Mouse (Mus musculus) liver, embryonic 12.5 days (tissue): ENCODE data around the gene Ddx21. TPM values are rescaled to one million over a fixed set of nuclear protein-coding genes. Genes with fewer than 3 reads are reported as not detected.
"Not testable (repeated sequence)": the region's sequence is repeated elsewhere in the genome, so short reads cannot be mapped to it uniquely, and the experiment has no call there.

Experiments used
- ATAC-seq: fragments of 200-750 bp; cut with Nextera tagmentation; 2 replicates; pipeline ENCODE4 v1.8.0; 2017; ENCODE audit warnings: moderate number of reproducible peaks, mild to moderate bottlenecking, moderate library complexity
- H3K27ac ChIP-seq: fragments of 300-500 bp; sonication (generic); 2 replicates; pipeline ENCODE4 v1.5.1; 2016; ENCODE audit warnings: mild to moderate bottlenecking
- H3K27me3 ChIP-seq: fragments of 300-500 bp; sonication (generic); replicated peaks from 2 replicates; pipeline ENCODE4 v1.6.1; 2016; ENCODE audit warnings: mild to moderate bottlenecking, moderate library complexity
- H3K36me3 ChIP-seq: fragments of 300-500 bp; sonication (generic); 2 replicates; pipeline ENCODE4 v1.6.1; 2016; ENCODE audit warnings: mild to moderate bottlenecking, moderate library complexity
- H3K4me1 ChIP-seq: fragments of 300-500 bp; sonication (generic); 2 replicates; pipeline ENCODE4 v1.6.1; 2016
- H3K4me2 ChIP-seq: fragments of 300-500 bp; sonication (generic); 2 replicates; pipeline ENCODE4 v1.6.1; 2016; ENCODE audit warnings: mild to moderate bottlenecking, moderate library complexity
- H3K4me3 ChIP-seq: fragments of 300-500 bp; sonication (generic); 2 replicates; pipeline ENCODE4 v1.5.1; 2016; ENCODE audit warnings: mild to moderate bottlenecking, moderate library complexity
- H3K9ac ChIP-seq: fragments of 300-500 bp; sonication (generic); 2 replicates; pipeline ENCODE4 v1.6.1; 2016; ENCODE audit warnings: mild to moderate bottlenecking, moderate library complexity
- H3K9me3 ChIP-seq: fragments of 300-500 bp; sonication (generic); replicated peaks from 2 replicates; pipeline ENCODE4 v1.6.1; 2016; ENCODE audit warnings: mild to moderate bottlenecking, moderate library complexity
- WGBS: fragments of 180-500 bp; shearing (Covaris S2); methylation state at CpG from one replicate; pipeline ENCODE4 v1.1.7; 2016; ENCODE audit not compliant: insufficient replicate concordance; 5-methylcytosine and 5-hydroxymethylcytosine counted together
- polyA plus RNA-seq: library from polyadenylated mRNA; unstranded; fragments of >200 nt; fragmentation: Nextera tagmentation; extraction: Ambion mirVana; gene quantifications from 2 replicates; pipeline ENCODE4 v1.2.1, GENCODE M21; 2016

Ddx21 gene
- polyA plus RNA-seq: 38.3 and 40.6 TPM in 2 replicates

DNA sequence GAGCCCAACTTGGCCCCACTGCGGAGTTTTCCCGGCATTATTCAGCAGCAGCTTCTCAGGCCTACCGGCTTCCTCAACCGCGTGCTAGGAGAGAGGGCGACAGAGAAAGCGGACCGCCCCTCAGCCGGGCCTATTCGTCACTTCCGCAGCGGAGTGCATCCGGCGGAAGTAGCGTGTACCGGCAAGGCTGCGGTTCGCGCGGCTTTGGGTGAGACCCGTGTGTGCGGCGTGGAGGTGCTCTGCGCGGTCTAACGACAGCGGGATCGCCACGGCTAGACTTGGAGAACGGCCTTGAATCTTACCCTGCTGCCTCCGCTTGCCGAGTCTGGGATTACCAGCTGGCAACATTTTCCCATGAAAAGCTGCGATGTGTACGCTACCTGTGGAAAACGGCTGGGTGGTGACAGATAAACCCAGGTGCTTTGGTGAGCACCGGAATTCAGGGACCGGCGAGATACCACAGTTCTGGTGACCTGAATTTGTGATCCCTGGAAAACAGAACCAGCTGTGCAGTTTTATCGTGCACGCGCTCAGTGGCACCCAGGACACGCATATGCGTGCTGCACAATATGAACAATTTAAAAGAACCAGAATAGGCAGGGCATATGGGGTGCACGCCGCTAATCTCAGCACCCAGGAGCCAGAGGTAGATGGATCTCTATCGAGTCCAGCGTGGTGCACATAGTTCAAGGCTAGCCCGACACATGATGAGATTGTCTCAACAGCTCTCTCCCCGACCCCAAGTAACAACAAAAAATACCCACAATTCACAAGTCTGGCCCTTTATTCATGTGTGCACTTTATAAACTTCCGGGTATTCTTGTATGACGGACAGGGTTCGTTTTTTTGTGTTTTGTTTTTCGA, at the start of gene Ddx21:
Gene Ddx21, minus strand, starts transcription at position 105 of the 864 bp plus-strand sequence.
- Histone ChIP-seq H3K4me3 (peak within 1 kb of the TSS; percentile 76), H3K4me1 (peaks cover 44% of the 10 kb centered on the region)
- 2% methylated on average over 53 of the region's 53 CpGs for WGBS

DNA sequence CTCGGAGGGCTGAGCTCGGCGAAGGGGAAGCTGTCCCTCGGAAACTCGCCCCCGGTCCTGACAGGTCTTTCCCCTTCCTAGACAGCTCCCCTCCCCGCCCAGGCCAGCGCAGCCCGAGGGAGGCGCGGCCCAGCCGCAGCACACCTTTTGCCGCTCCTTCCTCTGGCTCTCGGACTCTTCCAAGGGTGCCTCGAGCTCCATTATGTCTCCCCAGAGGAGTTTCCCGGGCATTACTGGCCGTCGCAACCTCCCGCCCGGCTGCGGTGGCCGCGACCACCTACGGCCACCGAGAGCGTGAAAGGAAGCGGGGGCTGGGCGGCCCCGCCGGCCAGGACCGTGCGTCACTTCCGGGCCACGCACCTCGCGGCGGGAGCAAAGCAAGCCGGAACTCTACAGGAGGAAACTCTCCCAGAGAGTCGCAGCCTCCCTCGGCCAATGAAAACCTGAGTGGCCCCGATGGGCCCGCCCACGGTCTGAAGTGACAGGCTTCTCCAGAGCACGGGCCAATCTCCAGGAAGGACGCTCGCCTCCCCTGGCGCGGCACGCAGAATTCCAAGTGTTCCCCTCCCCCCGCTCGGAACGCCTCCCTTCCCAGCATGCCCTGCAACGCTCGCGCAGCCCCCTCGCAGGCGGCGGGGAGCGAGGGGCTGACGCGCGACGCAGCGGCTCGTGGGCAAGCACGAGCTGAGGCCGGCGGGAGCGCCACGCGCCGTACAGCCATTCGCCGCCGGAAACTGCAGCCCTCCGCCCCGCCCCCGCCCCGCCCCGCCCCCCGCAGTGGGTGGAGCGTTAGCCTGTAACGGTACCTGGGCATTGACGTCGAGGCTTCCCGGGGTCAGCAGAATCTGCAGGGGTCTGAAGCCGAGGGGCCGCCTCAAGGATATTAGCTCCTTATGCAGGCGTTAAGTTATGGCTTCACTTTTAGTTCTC, 49.1 kb upstream of the Ddx21 start, which contains the start of gene Ddx50:
Gene Ddx50, minus strand, starts transcription at position 338 of the 930 bp plus-strand sequence.
- Histone ChIP-seq H3K4me3 (peak within 1 kb of the TSS; percentile 87), H3K9ac (peak within 1 kb of the TSS; percentile 87), H3K36me3 (peaks cover 15% of the 10 kb centered on the region), H3K4me1 (peaks cover 33% of the 10 kb centered on the region), H3K9me3 (no peaks in the 10 kb centered on the region), H3K27ac (peak within 1 kb of the TSS; percentile 91), H3K27me3 (no peaks in the 10 kb centered on the region), H3K4me2 (peak within 1 kb of the TSS; percentile 73)
- peak; percentile 97 for ATAC-seq
- under 1% methylated on average over 89 of the region's 89 CpGs for WGBS

More for the DNA sequence above, at the start of gene Ddx21:
- H3K27ac ChIP-seq: peak within 1 kb of the TSS; percentile 66
- peak within 1 kb of the TSS; percentile 76 for H3K9ac ChIP-seq
- no peaks in the 10 kb centered on the region for H3K27me3 ChIP-seq
- ATAC-seq: peak; percentile 93
- H3K36me3 ChIP-seq: peaks cover 27% of the 10 kb centered on the region
- H3K9me3 ChIP-seq: no peaks in the 10 kb centered on the region
- peak within 1 kb of the TSS; percentile 94 for H3K4me2 ChIP-seq

DNA sequence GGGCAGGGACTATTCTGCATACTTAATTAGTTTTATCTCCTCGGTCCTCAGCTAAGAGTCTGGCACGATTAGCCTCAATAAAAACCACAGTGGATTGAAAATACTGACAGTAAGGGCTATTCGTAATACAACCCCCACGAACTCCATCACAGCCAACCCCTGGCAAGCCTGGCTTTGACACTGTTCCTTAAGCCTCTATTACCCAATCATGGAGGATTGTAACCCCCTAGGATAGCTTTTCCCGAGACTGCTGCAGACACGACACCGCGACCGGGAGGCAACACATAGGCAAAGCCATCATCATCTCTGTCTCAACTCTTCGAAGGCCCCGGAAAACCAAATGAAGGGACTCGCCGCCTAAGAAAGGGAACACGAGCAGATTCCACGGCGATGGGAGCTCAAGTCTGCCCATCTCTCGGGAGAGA, 48.3 kb upstream of the Ddx21 start:
- peaks cover 23% of the 10 kb centered on the region for H3K36me3 ChIP-seq
- ATAC-seq: no peak
- H3K4me3 ChIP-seq: peak overlapping the region; percentile 87
- peaks cover 33% of the 10 kb centered on the region for H3K4me1 ChIP-seq
- WGBS: under 1% methylated on average over 17 of the region's 17 CpGs
- H3K27me3 ChIP-seq: no peaks in the 10 kb centered on the region
- peak overlapping the region; percentile 87 for H3K9ac ChIP-seq
- peak overlapping the region; percentile 73 for H3K4me2 ChIP-seq
- H3K9me3 ChIP-seq: no peaks in the 10 kb centered on the region
- H3K27ac ChIP-seq: peak overlapping the region; percentile 91

DNA sequence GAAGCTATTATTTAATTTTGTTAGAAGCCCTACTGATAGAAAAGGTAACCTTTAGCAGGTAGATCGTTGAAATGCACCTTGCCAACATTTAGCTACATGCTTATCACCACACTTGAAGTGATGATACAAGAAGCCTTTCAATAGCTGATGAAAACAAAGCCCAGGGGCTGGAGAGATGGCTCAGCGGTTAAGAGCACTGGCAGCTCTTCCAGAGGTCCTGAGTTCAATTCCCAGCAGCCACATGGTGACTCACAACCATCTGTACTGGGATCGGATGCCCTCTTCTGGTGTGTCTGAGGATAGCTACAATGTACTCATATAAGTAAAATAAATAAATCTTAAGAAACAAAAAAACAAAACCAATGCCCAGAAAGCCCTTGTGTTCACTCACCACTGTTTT, 2.1 kb upstream of the Ddx21 start:
- peaks cover 31% of the 10 kb centered on the region for H3K4me1 ChIP-seq
- WGBS: 65% methylated on average over 3 of the region's 3 CpGs
- H3K4me2 ChIP-seq: no peak overlapping the region
- H3K9ac ChIP-seq: no peak overlapping the region
- ATAC-seq: no peak
- no peak overlapping the region for H3K4me3 ChIP-seq
- no peaks in the 10 kb centered on the region for H3K9me3 ChIP-seq
- peaks cover 9% of the 10 kb centered on the region for H3K36me3 ChIP-seq
- no peak overlapping the region for H3K27ac ChIP-seq
- H3K27me3 ChIP-seq: no peaks in the 10 kb centered on the region

DNA sequence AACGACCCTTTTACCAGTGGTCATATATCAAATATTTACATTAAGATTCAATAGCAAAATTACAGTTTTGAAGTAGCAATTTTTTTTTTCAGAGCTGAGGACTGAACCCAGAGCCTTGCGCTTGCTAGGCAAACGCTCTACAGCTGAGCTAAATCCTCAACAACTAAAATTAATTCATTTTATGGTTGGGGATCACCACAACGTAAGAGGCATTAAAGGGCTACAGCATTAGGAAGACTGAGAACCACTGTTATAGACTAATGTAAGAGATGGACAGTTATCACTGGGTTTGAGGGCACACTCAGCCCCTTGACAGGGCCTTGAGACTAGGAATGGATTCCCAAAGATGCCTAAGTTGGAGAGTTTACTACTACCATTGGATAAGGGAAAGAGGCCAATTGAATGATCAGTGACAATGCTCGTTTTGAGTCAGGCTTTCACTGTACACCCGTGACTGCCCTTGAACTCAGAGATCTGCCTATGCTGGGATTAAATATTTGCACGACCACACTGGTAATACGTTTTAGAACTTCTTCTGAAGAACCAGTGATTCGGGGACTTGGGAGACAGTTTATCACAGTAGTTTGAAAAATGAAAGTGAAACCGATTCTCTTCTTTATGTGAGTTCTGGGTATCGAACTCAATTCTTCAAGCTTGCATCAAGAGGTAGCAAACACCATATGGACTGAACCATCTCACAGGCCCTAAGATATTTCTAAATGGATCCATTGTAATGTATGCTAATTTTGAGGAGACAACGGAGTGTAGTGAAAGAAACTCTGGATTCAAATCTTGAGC, 1.4 kb upstream of the Ddx21 start:
- Histone ChIP-seq H3K9me3 (no peaks in the 10 kb centered on the region), H3K27ac (no peak overlapping the region), H3K4me1 (peaks cover 33% of the 10 kb centered on the region), H3K4me2 (peak overlapping the region; percentile 94), H3K36me3 (peaks cover 16% of the 10 kb centered on the region), H3K9ac (no peak overlapping the region), H3K4me3 (peak overlapping the region; percentile 76), H3K27me3 (no peaks in the 10 kb centered on the region)
- WGBS: 76% methylated on average over 12 of the region's 12 CpGs
- no peak for ATAC-seq

DNA sequence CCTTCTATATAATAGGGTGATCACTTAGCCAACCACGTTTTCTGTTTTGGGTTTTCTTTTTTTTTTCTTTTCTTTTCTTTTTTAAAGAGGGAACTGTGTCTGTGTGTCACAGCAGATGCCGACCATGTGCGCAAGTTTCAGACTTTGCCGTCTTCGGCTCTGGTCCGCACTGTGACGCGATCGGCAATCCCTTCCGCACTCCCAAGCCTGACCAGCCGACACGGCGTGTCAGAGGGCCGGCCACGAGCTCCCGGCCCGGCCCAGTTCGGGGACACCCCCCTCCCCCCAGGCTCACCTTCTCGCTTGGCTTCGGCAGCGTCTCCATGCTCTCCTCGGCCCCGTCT, 276 bp downstream of the Ddx21 start:
- peak overlapping the region; percentile 76 for H3K4me3 ChIP-seq
- ATAC-seq: peak; percentile 72
- H3K9me3 ChIP-seq: no peaks in the 10 kb centered on the region
- H3K36me3 ChIP-seq: peaks cover 33% of the 10 kb centered on the region
- under 1% methylated on average over 23 of the region's 23 CpGs for WGBS
- H3K4me1 ChIP-seq: peaks cover 45% of the 10 kb centered on the region
- H3K27me3 ChIP-seq: no peaks in the 10 kb centered on the region
- peak overlapping the region; percentile 66 for H3K27ac ChIP-seq
- H3K9ac ChIP-seq: peak overlapping the region; percentile 76
- H3K4me2 ChIP-seq: peak overlapping the region; percentile 94

DNA sequence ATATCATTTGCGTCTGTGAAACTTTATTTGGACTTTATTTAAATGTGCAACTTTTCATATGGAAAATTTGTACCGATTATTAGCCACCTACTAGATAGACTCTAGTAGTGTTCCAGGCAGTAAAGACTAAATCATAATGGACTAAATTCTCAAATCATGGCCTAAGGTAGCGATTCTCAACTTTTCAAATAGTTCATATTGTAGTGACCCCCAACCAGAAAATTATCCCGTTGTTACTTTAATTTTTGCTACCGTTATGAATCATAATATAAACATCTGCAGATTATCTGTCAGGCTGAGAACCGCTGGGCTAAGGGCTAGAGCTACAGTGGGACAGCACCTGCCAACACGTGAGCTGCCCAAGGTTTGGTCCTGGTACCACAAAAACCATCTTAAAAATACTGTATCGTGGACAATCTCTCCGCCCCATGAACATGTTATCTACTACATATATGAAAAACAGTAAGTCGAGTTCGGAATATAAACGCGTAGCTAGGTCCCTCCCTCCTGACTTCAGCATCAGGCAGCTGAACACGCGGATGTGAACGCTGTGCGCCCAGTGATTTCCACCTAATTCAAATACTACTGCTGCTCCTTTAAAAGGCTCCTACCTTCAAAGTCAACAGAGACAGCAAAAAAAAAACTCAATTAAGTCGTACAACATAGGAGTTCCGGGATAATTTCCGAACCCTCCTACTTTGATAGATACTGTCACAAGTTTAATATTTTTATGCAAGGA, 859 bp downstream of the Ddx21 start:
- Histone ChIP-seq H3K4me3 (peak overlapping the region; percentile 76), H3K4me1 (peaks cover 48% of the 10 kb centered on the region), H3K27ac (peak overlapping the region; percentile 66; the same call in 1 of the 2 replicates), H3K9ac (peak overlapping the region; percentile 76), H3K27me3 (no peaks in the 10 kb centered on the region), H3K9me3 (no peaks in the 10 kb centered on the region), H3K4me2 (peak overlapping the region; percentile 94), H3K36me3 (peaks cover 36% of the 10 kb centered on the region)
- 5% methylated on average over 20 of the region's 20 CpGs for WGBS
- no peak for ATAC-seq

DNA sequence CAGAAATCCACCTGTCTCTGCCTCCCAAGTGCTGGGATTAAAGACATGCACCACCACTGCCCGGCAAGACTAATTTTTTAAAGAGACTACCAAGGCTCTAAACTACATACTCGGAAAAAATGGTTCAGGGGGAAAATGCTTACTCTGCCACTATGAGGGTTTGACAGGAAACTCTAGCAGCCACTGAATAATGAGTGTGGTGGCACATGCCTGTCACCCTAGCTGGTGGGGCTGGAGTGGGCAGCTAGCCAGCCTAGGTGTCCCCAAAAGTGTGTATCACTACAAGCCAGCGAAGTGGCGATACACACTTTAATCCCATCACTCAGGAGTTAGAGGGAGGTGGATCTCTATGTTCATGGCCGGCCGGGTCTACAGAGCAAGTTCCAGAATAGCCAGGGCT, 2.0 kb downstream of the Ddx21 start:
- peak overlapping the region; percentile 94 for H3K4me2 ChIP-seq
- H3K9ac ChIP-seq: peak overlapping the region; percentile 76
- no peaks in the 10 kb centered on the region for H3K9me3 ChIP-seq
- 58% methylated on average over 6 of the region's 6 CpGs for WGBS
- H3K4me1 ChIP-seq: peaks cover 48% of the 10 kb centered on the region
- H3K36me3 ChIP-seq: peaks cover 47% of the 10 kb centered on the region
- peak overlapping the region; percentile 76 for H3K4me3 ChIP-seq
- no peak for ATAC-seq
- H3K27me3 ChIP-seq: no peaks in the 10 kb centered on the region
- H3K27ac ChIP-seq: no peak overlapping the region

DNA sequence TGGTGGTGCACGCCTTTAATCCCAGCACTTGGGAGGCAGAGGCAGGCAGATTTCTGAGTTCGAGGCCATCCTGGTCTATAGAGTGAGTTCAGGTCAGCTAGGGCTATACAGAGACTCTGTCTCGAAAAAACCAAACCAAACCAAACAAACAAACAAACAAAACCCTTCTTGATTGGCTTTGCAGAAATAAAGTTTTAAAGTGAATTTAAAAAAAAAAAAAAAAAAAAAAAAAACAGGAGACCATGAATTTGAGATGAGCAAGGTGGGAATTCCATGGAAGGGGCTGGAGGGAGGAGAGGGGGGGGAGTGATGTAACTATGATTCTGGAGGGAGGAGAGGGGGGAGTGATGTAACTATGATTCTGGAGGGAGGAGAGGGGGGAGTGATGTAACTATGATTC, 2.8 kb downstream of the Ddx21 start:
- not testable (repeated sequence) for ATAC-seq
- Histone ChIP-seq H3K4me1 (peaks cover 48% of the 10 kb centered on the region), H3K36me3 (peaks cover 55% of the 10 kb centered on the region)

DNA sequence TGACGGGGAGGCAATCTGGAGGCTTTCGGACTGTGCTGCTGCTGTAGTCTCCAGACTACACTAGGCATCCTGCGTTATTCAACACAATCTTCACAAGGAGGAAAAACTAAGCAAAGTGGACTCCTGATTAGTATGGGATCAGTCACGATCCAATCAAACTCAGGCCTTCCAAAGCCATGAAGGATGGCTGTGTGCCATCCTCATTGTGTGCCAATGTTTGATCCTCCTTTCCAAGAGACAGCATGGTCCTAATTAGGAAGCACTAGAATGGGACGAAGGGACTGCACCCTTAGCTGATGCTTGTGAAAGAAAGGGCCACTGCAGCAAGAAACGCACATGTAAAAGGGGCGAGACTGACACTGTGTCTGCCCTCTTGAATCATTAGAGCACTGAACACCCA, 9.6 kb downstream of the Ddx21 start:
- Histone ChIP-seq H3K4me3 (no peak overlapping the region), H3K27ac (no peak overlapping the region), H3K27me3 (no peaks in the 10 kb centered on the region), H3K9ac (no peak overlapping the region), H3K9me3 (no peaks in the 10 kb centered on the region), H3K4me2 (no peak overlapping the region), H3K4me1 (peaks cover 13% of the 10 kb centered on the region), H3K36me3 (peaks cover 97% of the 10 kb centered on the region)
- WGBS: 84% methylated on average over 7 of the region's 7 CpGs
- no peak for ATAC-seq

More for the DNA sequence above, 2.8 kb downstream of the Ddx21 start:
- H3K27me3 ChIP-seq, H3K9ac ChIP-seq, H3K27ac ChIP-seq, H3K4me3 ChIP-seq, H3K9me3 ChIP-seq: not testable (repeated sequence)
- WGBS: 80% methylated on average over 3 of the region's 3 CpGs
- 0 out of 2 replicates have a peak overlapping the region, but pooled peaks have one; percentile 94 for H3K4me2 ChIP-seq
